1 mouse cellular context compared by ENCODE assay signal in the genomic region with DNA sequence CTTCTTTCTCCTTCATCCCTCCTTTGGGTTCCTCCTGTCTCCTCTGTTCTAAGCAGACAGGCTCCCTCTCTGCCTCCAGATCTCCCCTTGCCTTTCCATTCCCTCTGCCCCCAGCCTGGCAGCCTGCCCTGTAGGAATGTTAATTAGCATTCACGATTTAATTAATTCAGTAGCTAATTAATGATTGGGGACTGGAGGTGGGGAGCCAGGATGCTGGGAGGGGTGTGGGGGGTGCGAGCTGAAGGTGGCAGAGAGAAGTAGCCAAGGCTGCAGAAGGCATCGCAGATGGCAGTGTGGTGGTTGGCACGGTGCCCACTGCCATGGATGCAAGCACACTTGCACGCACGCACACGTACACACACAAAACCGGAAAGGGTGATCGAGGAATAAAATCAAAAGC.
TF ChIP-seq lines count a peak whose summit lies in the region.

No protein-coding gene starts in this region.

TF ChIP-seq in MEL, 35 proteins besides CTCF, POLR2A, EP300 and RAD21:
- TF ChIP-seq NRF1 (IDR thresholded peaks at IDR 0.05; ENCODE audit: insufficient read depth, low read depth, low read length, poor library complexity, severe bottlenecking) (no peak), UBTF (IDR thresholded peaks at IDR 0.05; ENCODE audit: borderline replicate concordance, insufficient read depth, low read depth, low read length) (no peak), MAX (IDR thresholded peaks at IDR 0.05; ENCODE audit: low read length) (no peak), E2F4 (IDR thresholded peaks at IDR 0.05; ENCODE audit: borderline replicate concordance, low read depth, low read length) (no peak), POLR2AphosphoS2 (IDR thresholded peaks at IDR 0.05; ENCODE audit: low read length) (no peak), MYB (IDR thresholded peaks at IDR 0.05; ENCODE audit: low read depth, low read length) (no peak), ETS1 (IDR thresholded peaks at IDR 0.05; ENCODE audit: low read depth, low read length) (no peak), ZKSCAN1 (IDR thresholded peaks at IDR 0.05; ENCODE audit: low read depth, low read length) (no peak)
